Mouse (Mus musculus) heart, embryonic 16.5 days (tissue): ENCODE measurements around the gene Aplp1. TPM values are rescaled to one million over a fixed set of nuclear protein-coding genes. Genes with fewer than 3 reads are reported as not detected.

ENCODE experiments used
- ATAC-seq: fragments of 200-750 bp; cut with Nextera tagmentation; replicated peaks from 2 replicates; pipeline ENCODE4 v1.8.0; 2017; ENCODE audit warnings: moderate number of reproducible peaks; ENCODE audit not compliant: insufficient read depth, low FRiP score; ENCODE audit errors: extremely low read depth
- H3K27ac ChIP-seq: fragments of 300-500 bp; sonication (generic); 2 replicates; pipeline ENCODE4 v1.5.1; 2014; ENCODE audit warnings: mild to moderate bottlenecking, low read length, control low read depth, moderate library complexity
- H3K27me3 ChIP-seq: fragments of 300-500 bp; sonication (generic); 2 replicates; pipeline ENCODE4 v1.6.1; 2014; ENCODE audit warnings: low read length, mixed read lengths; ENCODE audit not compliant: control insufficient read depth, insufficient read depth
- H3K36me3 ChIP-seq: fragments of 300-500 bp; sonication (generic); 2 replicates; pipeline ENCODE4 v1.6.1; 2014; ENCODE audit not compliant: control insufficient read depth, insufficient read depth
- H3K4me1 ChIP-seq: fragments of 300-500 bp; sonication (generic); 2 replicates; pipeline ENCODE4 v1.6.1; 2014; ENCODE audit warnings: low read length, mixed read lengths; ENCODE audit not compliant: control insufficient read depth, insufficient read depth
- H3K4me2 ChIP-seq: fragments of 300-500 bp; sonication (generic); 2 replicates; pipeline ENCODE4 v1.6.1; 2014; ENCODE audit warnings: low read depth, mild to moderate bottlenecking, control low read depth, low read length
- H3K4me3 ChIP-seq: fragments of 300-500 bp; sonication (generic); 2 replicates; pipeline ENCODE4 v1.5.1; 2014; ENCODE audit warnings: mild to moderate bottlenecking, control low read depth, low read length
- H3K9ac ChIP-seq: fragments of 300-500 bp; sonication (generic); 2 replicates; pipeline ENCODE4 v1.6.1; 2014; ENCODE audit warnings: low read length, control low read depth
- H3K9me3 ChIP-seq: fragments of 300-500 bp; sonication (generic); replicated peaks from 2 replicates; pipeline ENCODE4 v1.6.1; 2016; ENCODE audit warnings: low read length; ENCODE audit not compliant: control insufficient read depth
- WGBS: fragments of 180-500 bp; shearing (Covaris S2); extraction: QIAGEN DNeasy Blood & Tissue Kit; methylation state at CpG from one replicate; pipeline ENCODE4 v1.1.7; 2014; 5-methylcytosine and 5-hydroxymethylcytosine counted together
- polyA plus RNA-seq: library from polyadenylated mRNA; unstranded; fragments of >200 nt; fragmentation: Nextera tagmentation; extraction: Ambion mirVana; gene quantifications from 2 replicates; pipeline ENCODE4 v1.2.1, GENCODE M21; 2015

Gene Aplp1
- polyA plus RNA-seq, 1 experiment from 2014 or later: 11.1 TPM

GRCm38 (mm10) chr7:30408639-30409038 lies 36.7 kb downstream of the Aplp1 start:
- Histone ChIP-seq H3K9ac (no peak overlapping the region), H3K27me3 (no peaks in the 10 kb centered on the region), H3K4me3 (no peak overlapping the region), H3K4me2 (no peak overlapping the region), H3K36me3 (no peaks in the 10 kb centered on the region), H3K4me1 (no peaks in the 10 kb centered on the region), H3K9me3 (no peaks in the 10 kb centered on the region), H3K27ac (no peak overlapping the region)
- ATAC-seq: no peak
- 72% methylated on average over 3 of the region's 3 CpGs for WGBS

- H3K9me3 ChIP-seq: no peaks in the 10 kb centered on the region
- no peaks in the 10 kb centered on the region for H3K27me3 ChIP-seq
- H3K27ac ChIP-seq: no peak overlapping the region
- H3K4me2 ChIP-seq: no peak overlapping the region
- H3K9ac ChIP-seq: no peak overlapping the region
- ATAC-seq: no peak
- no peaks in the 10 kb centered on the region for H3K4me1 ChIP-seq
- H3K36me3 ChIP-seq: no peaks in the 10 kb centered on the region
- no peak overlapping the region for H3K4me3 ChIP-seq
- 61% methylated on average over 4 of the region's 4 CpGs for WGBS
These were observed 43.0 kb downstream of the Aplp1 start for GRCm38 (mm10) chr7:30402343-30402742.

- H3K4me3 ChIP-seq: no peak overlapping the region
- no peaks in the 10 kb centered on the region for H3K27me3 ChIP-seq
- no peaks in the 10 kb centered on the region for H3K9me3 ChIP-seq
- no peak overlapping the region for H3K9ac ChIP-seq
- WGBS: 53% methylated on average over 7 of the region's 7 CpGs
- H3K4me1 ChIP-seq: no peaks in the 10 kb centered on the region
- H3K27ac ChIP-seq: no peak overlapping the region
- H3K36me3 ChIP-seq: no peaks in the 10 kb centered on the region
- ATAC-seq: no peak
- no peak overlapping the region for H3K4me2 ChIP-seq
These were observed 45.7 kb downstream of the Aplp1 start for GRCm38 (mm10) chr7:30399671-30400070.

- no peak for ATAC-seq
- Histone ChIP-seq H3K27ac (peak overlapping the region; percentile 61; the same call in 1 of the 2 replicates), H3K4me1 (no peaks in the 10 kb centered on the region), H3K36me3 (no peaks in the 10 kb centered on the region), H3K9me3 (no peaks in the 10 kb centered on the region), H3K27me3 (no peaks in the 10 kb centered on the region), H3K4me3 (no peak overlapping the region), H3K4me2 (peak overlapping the region; percentile 36; the same call in 1 of the 2 replicates), H3K9ac (no peak overlapping the region)
- 38% methylated on average over 2 of the region's 2 CpGs for WGBS
These were observed 50.5 kb downstream of the Aplp1 start for GRCm38 (mm10) chr7:30394871-30395270.

- no peaks in the 10 kb centered on the region for H3K36me3 ChIP-seq
- H3K4me2 ChIP-seq: peak overlapping the region; percentile 36; the same call in 1 of the 2 replicates
- no peaks in the 10 kb centered on the region for H3K27me3 ChIP-seq
- H3K9ac ChIP-seq: no peak overlapping the region
- peak; percentile 83 for ATAC-seq
- H3K9me3 ChIP-seq: no peaks in the 10 kb centered on the region
- WGBS: 57% methylated on average over 11 of the region's 11 CpGs
- H3K27ac ChIP-seq: peak overlapping the region; percentile 69
- no peaks in the 10 kb centered on the region for H3K4me1 ChIP-seq
- H3K4me3 ChIP-seq: no peak overlapping the region
These were observed 51.0 kb downstream of the Aplp1 start for GRCm38 (mm10) chr7:30394379-30394778.

GRCm38 (mm10) chr7:30393631-30394030 lies 51.7 kb downstream of the Aplp1 start:
- H3K4me2 ChIP-seq: peak overlapping the region; percentile 15; the same call in 1 of the 2 replicates

GRCm38 (mm10) chr7:30392746-30393520 lies 52.4 kb downstream of the Aplp1 start:
- 65% methylated on average over 4 of the region's 4 CpGs for WGBS
- Histone ChIP-seq H3K36me3 (no peaks in the 10 kb centered on the region), H3K9me3 (no peaks in the 10 kb centered on the region), H3K4me3 (no peak overlapping the region), H3K4me1 (no peaks in the 10 kb centered on the region), H3K4me2 (no peak overlapping the region), H3K27me3 (no peaks in the 10 kb centered on the region), H3K9ac (no peak overlapping the region), H3K27ac (no peak overlapping the region)
- no peak for ATAC-seq

More at GRCm38 (mm10) chr7:30393631-30394030, 51.7 kb downstream of the Aplp1 start:
- Histone ChIP-seq H3K9me3 (no peaks in the 10 kb centered on the region), H3K27ac (peak overlapping the region; percentile 69), H3K4me3 (no peak overlapping the region), H3K36me3 (no peaks in the 10 kb centered on the region), H3K9ac (peak overlapping the region; percentile 41; the same call in 1 of the 2 replicates), H3K27me3 (no peaks in the 10 kb centered on the region), H3K4me1 (no peaks in the 10 kb centered on the region)
- ATAC-seq: no peak
- 76% methylated on average over 4 of the region's 4 CpGs for WGBS

Other genes starting within 250 kb of the Aplp1 start
- gene Capns1, start 246.7 kb downstream of the Aplp1 start, polyA plus RNA-seq: 85.4 and 87.7 TPM in 2 replicates
- gene Polr2i, start 213.6 kb downstream of the Aplp1 start, polyA plus RNA-seq: 112 TPM in 2 replicates
- 134 and 154 TPM in 2 replicates for gene Tbcb, start 213.3 kb downstream of the Aplp1 start, polyA plus RNA-seq
- gene Ovol3, start 209.8 kb downstream of the Aplp1 start, polyA plus RNA-seq: 0.20 TPM in 1 of 2 replicates, not detected in the other
- 0.29 and 0.47 TPM in 2 replicates for gene Thap8, start 165.4 kb downstream of the Aplp1 start, polyA plus RNA-seq
- gene Wdr62, start 165.1 kb downstream of the Aplp1 start, polyA plus RNA-seq: 6.9 and 8.1 TPM in 2 replicates
- 7.0 and 8.0 TPM in 2 replicates for gene Clip3, start 153.8 kb downstream of the Aplp1 start, polyA plus RNA-seq
- gene Alkbh6, start 136.8 kb downstream of the Aplp1 start, polyA plus RNA-seq: 62.0 and 67.1 TPM in 2 replicates
- gene Syne4, start 130.7 kb downstream of the Aplp1 start, polyA plus RNA-seq: 9.2 and 10.0 TPM in 2 replicates
- 3.6 and 7.3 TPM in 2 replicates for gene E130208F15Rik, start 123.8 kb downstream of the Aplp1 start, polyA plus RNA-seq
- gene Sdhaf1, start 121.6 kb downstream of the Aplp1 start, polyA plus RNA-seq: 12.0 and 17.0 TPM in 2 replicates
- 1.2 and 1.4 TPM in 2 replicates for gene Lrfn3, start 82.8 kb downstream of the Aplp1 start, polyA plus RNA-seq
- 32.2 and 34.7 TPM in 2 replicates for gene Tyrobp, start 31.8 kb downstream of the Aplp1 start, polyA plus RNA-seq
- gene Hcst, start 25.7 kb downstream of the Aplp1 start, polyA plus RNA-seq: 2.2 and 4.6 TPM in 2 replicates
- 1.7 and 1.8 TPM in 2 replicates for gene Nfkbid, start 23.8 kb downstream of the Aplp1 start, polyA plus RNA-seq
- gene Kirrel2, start 12.2 kb upstream of the Aplp1 start, polyA plus RNA-seq: 0.15 and 0.20 TPM in 2 replicates
- gene Nphs1, start 12.8 kb upstream of the Aplp1 start, polyA plus RNA-seq: 0.19 TPM in 1 of 2 replicates, not detected in the other
- gene Prodh2, start 48.1 kb upstream of the Aplp1 start, polyA plus RNA-seq: 0.09 TPM in 1 of 2 replicates, not detected in the other
- gene Arhgap33, start 89.5 kb upstream of the Aplp1 start, polyA plus RNA-seq: 7.3 and 8.2 TPM in 2 replicates
- gene Hspb6, start 106.6 kb upstream of the Aplp1 start, polyA plus RNA-seq: 204 and 205 TPM in 2 replicates
- gene Proser3, start 106.8 kb upstream of the Aplp1 start, polyA plus RNA-seq: 6.6 and 8.4 TPM in 2 replicates
- gene Lin37, start 114.3 kb upstream of the Aplp1 start, polyA plus RNA-seq: 33.6 and 40.1 TPM in 2 replicates
- 102 and 104 TPM in 2 replicates for gene U2af1l4, start 117.8 kb upstream of the Aplp1 start, polyA plus RNA-seq
- gene Gm49396, start 117.8 kb upstream of the Aplp1 start, polyA plus RNA-seq: 11.4 and 12.0 TPM in 2 replicates
- 111 and 123 TPM in 2 replicates for gene Psenen, start 118.1 kb upstream of the Aplp1 start, polyA plus RNA-seq
- gene Igflr1, start 119.9 kb upstream of the Aplp1 start, polyA plus RNA-seq: 3.9 and 5.3 TPM in 2 replicates
- gene Kmt2b, start 143.2 kb upstream of the Aplp1 start, polyA plus RNA-seq: 4.2 TPM in 2 replicates
- gene Zbtb32, start 153.4 kb upstream of the Aplp1 start, polyA plus RNA-seq: 0.24 and 0.51 TPM in 2 replicates
- gene Upk1a, start 167.3 kb upstream of the Aplp1 start, polyA plus RNA-seq: 0.47 and 0.49 TPM in 2 replicates
- gene Cox6b1, start 180.6 kb upstream of the Aplp1 start, polyA plus RNA-seq: 1,996 and 2,229 TPM in 2 replicates
- not detected in 2 replicates for gene Etv2, start 190.3 kb upstream of the Aplp1 start, polyA plus RNA-seq
- gene Rbm42, start 204.8 kb upstream of the Aplp1 start, polyA plus RNA-seq: 84.5 and 85.8 TPM in 2 replicates
- gene Haus5, start 219.5 kb upstream of the Aplp1 start, polyA plus RNA-seq: 32.2 and 32.6 TPM in 2 replicates
- not detected in 2 replicates for gene Pmis2, start 226.1 kb upstream of the Aplp1 start, polyA plus RNA-seq